Mouse (Mus musculus): ENCODE results near the gene Gchfr. TPM values are rescaled to one million over a fixed set of nuclear protein-coding genes. Genes with fewer than 3 reads are reported as not detected.

The Gchfr gene
- polyA plus RNA-seq, 1 experiment from 2014 or later = 15.1 TPM

DNA sequence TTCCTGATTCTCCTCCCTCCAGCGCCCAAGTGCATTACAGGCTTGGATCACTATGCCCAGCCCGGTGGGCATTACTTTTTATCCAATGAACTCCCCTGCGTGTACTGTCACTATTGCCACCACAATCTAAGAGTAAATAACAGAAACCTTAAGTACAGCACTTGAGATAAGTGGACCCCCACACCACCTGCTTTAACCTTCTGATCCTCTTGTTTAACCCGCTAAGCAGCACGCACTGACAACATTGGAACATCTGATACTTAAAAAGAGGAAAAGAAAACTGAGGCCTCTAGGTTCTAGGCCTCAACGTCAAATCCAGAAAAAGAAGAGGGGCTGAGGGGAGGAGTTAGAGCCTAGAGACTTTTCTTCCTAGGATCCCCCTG, 40.4 kb downstream of the Gchfr start:
- Histone ChIP-seq H3K27ac (peak overlapping the region; percentile 74), H3K9me3 (ENCODE audit: control insufficient read depth, low read length) (no peaks in the 10 kb centered on the region), H3K27me3 (ENCODE audit: control insufficient read depth, insufficient read depth, low read length) (no peaks in the 10 kb centered on the region), H3K4me2 (replicated peaks) (peak overlapping the region; percentile 71), H3K4me1 (replicated peaks; ENCODE audit: control insufficient read depth, insufficient read depth, low read length) (peaks cover 11% of the 10 kb centered on the region; the same call in 1 of the 2 replicates), H3K9ac (peak overlapping the region; percentile 74), H3K4me3 (replicated peaks; ENCODE audit: low read length) (peak overlapping the region; percentile 59), H3K36me3 (replicated peaks; ENCODE audit: control insufficient read depth, insufficient read depth) (peaks cover 21% of the 10 kb centered on the region)
- ATAC-seq (ENCODE audit: low FRiP score) (no peak), DNase-seq (ENCODE audit: low spot score) (no peak)
- WGBS = 21% methylated on average over 6 of the region's 6 CpGs

DNA sequence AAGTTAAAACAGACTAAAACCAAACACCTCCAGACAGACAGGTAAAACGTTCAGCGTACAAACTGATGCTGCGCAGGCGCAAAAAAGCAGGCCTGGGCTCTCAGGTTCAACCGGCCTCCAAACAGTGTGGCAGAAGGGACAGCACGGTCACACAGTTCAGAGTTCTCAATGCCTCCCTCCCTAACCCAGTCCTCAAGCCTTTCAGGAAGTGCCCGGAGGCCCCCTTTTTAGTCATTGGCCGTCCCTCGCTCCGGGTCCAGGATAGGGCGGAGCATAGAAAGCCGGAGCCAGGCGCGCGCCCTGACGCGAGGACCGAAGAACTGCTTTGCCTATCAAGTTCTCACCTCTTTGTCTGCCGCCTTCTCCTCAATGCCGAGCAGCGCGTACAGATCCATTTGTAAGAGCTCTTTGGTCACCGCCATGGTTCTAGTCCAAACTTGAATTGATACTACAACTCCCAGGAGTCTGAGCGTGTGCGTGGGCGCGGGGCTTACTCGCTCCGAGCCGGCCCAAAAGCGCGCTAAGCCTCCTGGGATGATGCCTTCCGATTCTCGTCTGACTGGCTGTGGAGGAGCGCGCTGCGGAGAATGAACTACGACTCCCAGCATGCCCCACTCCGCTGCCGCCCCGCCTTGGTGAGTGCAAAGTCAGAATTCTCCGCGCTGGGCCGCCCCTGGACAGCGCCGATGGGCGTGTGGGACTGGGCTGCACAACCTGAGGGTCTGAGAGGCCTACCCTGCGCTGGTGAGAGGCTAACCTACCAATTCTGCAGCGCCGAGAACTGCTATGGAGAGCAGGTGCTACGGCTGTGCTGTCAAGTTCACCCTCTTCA, 41.0 kb downstream of the Gchfr start, which contains the start of the genes Zfyve19 and Dnajc17:
Gene Zfyve19, plus strand, starts transcription at position 274 of the 832 bp plus-strand sequence.
Gene Dnajc17, minus strand, starts transcription at position 452 of the 832 bp plus-strand sequence.
- peak within 1 kb of the TSS; percentile 74 for H3K27ac ChIP-seq
- H3K36me3 ChIP-seq (replicated peaks; ENCODE audit: control insufficient read depth, insufficient read depth) = peaks cover 27% of the 10 kb centered on the region
- peaks cover 11% of the 10 kb centered on the region; the same call in 1 of the 2 replicates for H3K4me1 ChIP-seq (replicated peaks; ENCODE audit: control insufficient read depth, insufficient read depth, low read length)
- peak; percentile 95 for DNase-seq (ENCODE audit: low spot score)
- no peaks in the 10 kb centered on the region for H3K27me3 ChIP-seq (ENCODE audit: control insufficient read depth, insufficient read depth, low read length)
- H3K4me2 ChIP-seq (replicated peaks) = peak within 1 kb of the TSS; percentile 71
- peak within 1 kb of the TSS; percentile 59 for H3K4me3 ChIP-seq (replicated peaks; ENCODE audit: low read length)
- peak within 1 kb of the TSS; percentile 74 for H3K9ac ChIP-seq
- under 1% methylated on average over 51 of the region's 51 CpGs for WGBS
- peak; percentile 97 for ATAC-seq (ENCODE audit: low FRiP score)
- H3K9me3 ChIP-seq (ENCODE audit: control insufficient read depth, low read length) = no peaks in the 10 kb centered on the region

DNA sequence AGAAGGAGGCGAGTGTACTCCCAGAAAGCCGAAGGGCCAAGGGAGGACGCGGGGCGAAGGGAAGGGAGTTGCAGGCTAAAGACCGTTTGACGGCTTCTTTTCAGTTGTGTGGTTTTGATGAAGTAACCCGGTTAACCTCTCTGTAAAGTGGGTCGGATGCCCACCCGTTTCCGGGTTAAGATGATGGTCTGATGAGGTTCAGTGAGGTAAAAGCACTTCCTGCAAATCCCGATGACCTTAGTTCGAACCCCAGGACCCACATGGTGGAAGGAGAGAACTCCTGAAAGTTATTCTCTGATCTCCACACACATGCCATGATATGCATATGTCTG, 41.6 kb downstream of the Gchfr start:
- Histone ChIP-seq H3K9me3 (ENCODE audit: control insufficient read depth, low read length) (no peaks in the 10 kb centered on the region), H3K4me1 (replicated peaks; ENCODE audit: control insufficient read depth, insufficient read depth, low read length) (peaks cover 11% of the 10 kb centered on the region; the same call in 1 of the 2 replicates), H3K27ac (peak overlapping the region; percentile 65; the same call in 1 of the 2 replicates), H3K4me2 (replicated peaks) (peak overlapping the region; percentile 69), H3K27me3 (ENCODE audit: control insufficient read depth, insufficient read depth, low read length) (no peaks in the 10 kb centered on the region), H3K36me3 (replicated peaks; ENCODE audit: control insufficient read depth, insufficient read depth) (peaks cover 31% of the 10 kb centered on the region), H3K9ac (peak overlapping the region; percentile 74), H3K4me3 (replicated peaks; ENCODE audit: low read length) (peak overlapping the region; percentile 59)
- WGBS = 1% methylated on average over 13 of the region's 13 CpGs
- DNase-seq (ENCODE audit: low spot score) (peak; percentile 33), ATAC-seq (ENCODE audit: low FRiP score) (peak; percentile 2; the same call in 1 of the 2 replicates)

Other genes starting within 250 kb of the Gchfr start
- gene Chst14, start 241.3 kb upstream of the Gchfr start, polyA plus RNA-seq (2014; fragmentation: Nextera tagmentation; extraction: Ambion mirVana) = 7.7 and 8.7 TPM in 2 replicates
- gene Ccdc32, start 138.4 kb upstream of the Gchfr start, polyA plus RNA-seq (2014; fragmentation: Nextera tagmentation; extraction: Ambion mirVana) = 36.0 and 36.5 TPM in 2 replicates
- 3.6 and 3.9 TPM in 2 replicates for gene Rpusd2, start 133.0 kb upstream of the Gchfr start, polyA plus RNA-seq (2014; fragmentation: Nextera tagmentation; extraction: Ambion mirVana)
- gene Knl1, start 120.7 kb upstream of the Gchfr start, polyA plus RNA-seq (2014; fragmentation: Nextera tagmentation; extraction: Ambion mirVana) = 6.6 and 8.3 TPM in 2 replicates
- 8.3 and 11.6 TPM in 2 replicates for gene Rad51, start 55.0 kb upstream of the Gchfr start, polyA plus RNA-seq (2014; fragmentation: Nextera tagmentation; extraction: Ambion mirVana)
- gene Rmdn3, start 10.7 kb upstream of the Gchfr start, polyA plus RNA-seq (2014; fragmentation: Nextera tagmentation; extraction: Ambion mirVana) = 39.1 and 42.5 TPM in 2 replicates
- 0.40 and 0.66 TPM in 2 replicates for gene Gm14137, start 6.7 kb downstream of the Gchfr start, polyA plus RNA-seq (2014; fragmentation: Nextera tagmentation; extraction: Ambion mirVana)
- gene Zfyve19, start 40.8 kb downstream of the Gchfr start, polyA plus RNA-seq (2014; fragmentation: Nextera tagmentation; extraction: Ambion mirVana) = 51.7 and 61.7 TPM in 2 replicates
- 20.1 and 21.5 TPM in 2 replicates for gene Dnajc17, start 41.0 kb downstream of the Gchfr start, polyA plus RNA-seq (2014; fragmentation: Nextera tagmentation; extraction: Ambion mirVana)
- gene Ppp1r14d, start 62.1 kb downstream of the Gchfr start, polyA plus RNA-seq (2014; fragmentation: Nextera tagmentation; extraction: Ambion mirVana) = not detected in 2 replicates
- gene Spint1, start 69.6 kb downstream of the Gchfr start, polyA plus RNA-seq (2014; fragmentation: Nextera tagmentation; extraction: Ambion mirVana) = 0.78 and 0.90 TPM in 2 replicates
- 20.9 and 26.9 TPM in 2 replicates for gene Rhov, start 103.5 kb downstream of the Gchfr start, polyA plus RNA-seq (2014; fragmentation: Nextera tagmentation; extraction: Ambion mirVana)
- 19.3 and 19.7 TPM in 2 replicates for gene Vps18, start 121.0 kb downstream of the Gchfr start, polyA plus RNA-seq (2014; fragmentation: Nextera tagmentation; extraction: Ambion mirVana)
- gene Dll4, start 158.0 kb downstream of the Gchfr start, polyA plus RNA-seq (2014; fragmentation: Nextera tagmentation; extraction: Ambion mirVana) = 3.9 and 4.8 TPM in 2 replicates
- 8.8 and 10.3 TPM in 2 replicates for gene Chac1, start 183.5 kb downstream of the Gchfr start, polyA plus RNA-seq (2014; fragmentation: Nextera tagmentation; extraction: Ambion mirVana)

Measured in hindbrain, embryonic 14.5 days (tissue).